Mouse (Mus musculus) frontal cortex, postnatal 36 days (tissue): ENCODE data around the gene Vtn.

Experiments
- DNase-seq, 2 experiments: peaks; one replicate each; pipeline ENCODE4 v3.0.0; 2022; ENCODE audit warnings: low spot score in 2 of 2

Vtn gene

GRCm38 (mm10) chr11:78499004-78499403 lies at the start of gene Vtn:
Gene Vtn (plus strand): TSS chr11:78499091.
- no peak for DNase-seq

DNA sequence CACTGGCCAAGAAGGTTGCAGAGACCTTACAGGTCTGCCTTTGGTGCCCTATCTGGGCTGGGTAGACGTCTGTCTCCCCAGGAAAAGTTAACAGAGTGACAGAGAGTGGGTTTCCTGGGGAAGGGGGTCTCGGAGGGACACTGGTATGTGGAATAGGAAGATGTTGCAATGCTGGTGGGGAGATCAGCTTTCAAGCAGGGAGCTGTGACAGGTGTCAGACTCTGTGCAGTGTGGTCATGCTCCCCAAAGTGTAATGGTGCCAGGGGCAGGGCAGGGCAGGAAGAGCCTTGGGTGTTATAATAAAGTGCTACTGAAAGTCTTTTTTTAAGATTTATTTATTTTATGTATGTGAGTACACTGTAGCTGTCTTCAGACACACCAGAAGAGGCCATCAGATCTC lies 48.6 kb upstream of the Vtn start:
- no peak for DNase-seq

GRCm38 (mm10) chr11:78453675-78454074 lies 45.2 kb upstream of the Vtn start:
- peak; percentile 41 to 68 for DNase-seq

DNA sequence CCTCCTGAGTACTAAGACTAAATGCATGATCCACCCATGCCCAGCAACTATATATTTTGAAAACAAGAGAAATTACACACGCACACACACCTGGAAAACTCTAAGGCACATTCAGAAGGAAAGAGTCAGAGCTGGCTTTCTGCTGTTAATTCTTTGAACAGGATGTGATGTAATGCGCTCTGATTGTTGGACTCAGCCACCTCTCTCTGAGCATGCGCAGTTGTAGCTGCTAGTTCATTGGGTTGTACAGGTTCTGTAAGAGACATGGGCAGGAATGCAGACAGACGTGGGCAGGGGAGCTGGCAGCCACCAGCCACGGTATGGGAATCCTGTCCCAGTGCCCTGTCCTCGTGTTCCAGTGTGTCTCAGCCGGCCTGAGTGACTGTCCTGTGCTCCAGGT lies 44.6 kb upstream of the Vtn start:
- DNase-seq = no peak

DNA sequence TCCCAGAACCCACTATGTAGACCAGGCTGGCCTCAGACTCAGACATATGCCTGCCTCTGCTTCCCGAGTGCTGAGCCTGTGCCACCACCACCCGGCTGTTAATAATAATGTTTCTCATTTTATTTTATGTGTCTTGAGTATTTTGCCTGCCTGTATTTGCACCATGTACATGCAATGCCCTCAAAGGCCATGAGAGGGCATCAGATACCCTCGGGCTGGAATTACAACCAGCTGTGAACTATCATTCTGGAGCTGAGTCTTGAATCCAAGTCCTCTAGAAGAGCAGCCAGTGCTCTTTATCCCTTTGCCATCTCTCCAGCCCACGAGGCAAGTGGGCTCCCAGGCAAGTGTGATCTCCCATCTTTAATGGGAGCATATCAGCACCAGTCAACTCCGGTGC lies 43.6 kb upstream of the Vtn start:
- DNase-seq = peak in 1 of 2 experiments; percentile 35

GRCm38 (mm10) chr11:78458740-78459139 lies 40.2 kb upstream of the Vtn start:
- DNase-seq = no peak

DNA sequence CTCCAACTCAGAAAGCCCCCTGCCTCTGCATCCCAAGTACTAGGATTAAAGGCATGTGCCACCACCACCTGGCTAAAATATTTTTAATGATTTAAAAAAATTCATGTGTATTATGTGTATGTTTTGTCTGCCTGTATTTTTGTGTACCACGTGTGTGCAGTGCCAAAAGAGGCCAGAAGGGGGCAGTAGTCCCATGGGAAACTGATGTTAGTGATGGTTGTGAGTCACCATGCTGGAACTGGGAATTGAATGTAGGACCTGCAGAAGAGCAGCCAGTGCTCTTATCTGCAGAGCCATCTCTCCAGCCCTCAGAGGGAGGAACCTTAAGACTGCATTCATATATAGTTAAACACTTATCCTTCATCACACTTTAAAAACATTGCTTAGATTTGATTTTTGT lies 37.0 kb upstream of the Vtn start:
- no peak for DNase-seq

GRCm38 (mm10) chr11:78462669-78463068 lies 36.2 kb upstream of the Vtn start:
- DNase-seq = no peak

DNA sequence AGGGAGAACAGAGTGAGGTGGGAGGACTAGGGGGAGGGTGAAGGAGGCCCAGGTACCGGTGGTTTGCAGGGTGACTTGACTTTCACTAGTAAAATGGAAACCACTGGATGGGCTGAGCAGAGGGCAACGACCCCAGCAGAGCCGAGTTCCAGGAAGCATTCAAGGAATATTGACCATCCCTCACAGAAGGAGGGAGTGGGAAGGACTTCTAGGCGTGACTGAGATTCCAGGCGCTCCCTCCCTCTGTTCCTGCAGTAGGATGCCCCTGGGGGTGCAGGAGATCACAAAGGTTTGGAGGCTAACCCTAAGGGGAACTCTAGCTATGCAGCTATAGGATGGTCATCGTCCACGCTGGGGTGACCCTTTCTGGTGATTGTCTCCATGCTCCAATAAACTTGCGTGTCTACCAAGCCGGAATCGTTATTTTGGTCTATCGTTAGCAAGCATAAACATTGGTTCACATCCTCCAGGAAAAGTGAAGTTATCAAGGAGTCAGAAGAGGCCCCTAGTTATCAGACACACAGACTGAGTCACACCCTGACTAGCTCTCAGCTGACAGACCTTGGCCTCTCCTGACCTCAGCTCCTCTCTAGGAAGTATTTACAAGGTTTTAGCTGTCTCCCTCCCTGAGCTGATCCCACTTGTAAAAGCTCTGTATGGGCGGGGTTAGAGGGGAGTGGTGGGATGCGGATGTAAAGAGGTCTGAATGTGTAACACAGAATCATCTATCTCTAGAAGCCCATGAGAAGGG lies 35.4 kb upstream of the Vtn start:
- no peak for DNase-seq

GRCm38 (mm10) chr11:78465116-78465515 lies 33.8 kb upstream of the Vtn start:
- DNase-seq = no peak

DNA sequence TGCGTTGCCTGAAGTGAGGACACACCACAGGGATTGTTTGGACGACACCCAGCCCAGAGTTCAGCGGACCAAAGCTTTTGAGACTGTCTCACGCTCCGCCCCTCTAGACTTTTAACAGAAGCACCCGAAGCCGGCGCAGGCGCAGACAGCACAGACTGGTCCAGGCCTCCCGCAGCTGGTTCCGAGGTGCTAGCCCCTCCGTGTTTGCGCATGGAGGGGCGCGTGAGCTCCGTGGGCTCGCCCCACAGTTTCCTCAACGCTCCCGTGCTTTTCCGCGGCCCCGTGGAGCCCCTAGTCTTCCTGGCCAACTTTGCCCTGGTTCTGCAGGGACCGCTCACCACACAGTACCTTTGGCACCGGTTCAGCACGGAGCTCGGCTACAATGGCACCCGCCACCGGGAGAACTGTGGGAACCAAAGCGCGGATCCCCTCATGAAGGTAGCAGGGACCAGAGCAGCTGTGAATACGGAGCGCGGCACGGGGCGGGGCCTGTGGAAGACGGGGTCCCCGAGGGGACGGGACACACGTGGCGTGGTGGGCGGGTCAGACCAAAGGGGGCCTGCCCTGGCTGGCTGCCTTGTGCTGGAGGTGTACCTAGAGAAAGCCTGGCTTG lies 33.2 kb upstream of the Vtn start, which contains the start of gene Slc46a1:
TSS of gene Slc46a1 (plus strand) at position 130 of the 613 bp plus-strand sequence.
- peak; percentile 72 to 73 for DNase-seq

GRCm38 (mm10) chr11:78466242-78466912 lies 32.5 kb upstream of the Vtn start:
- DNase-seq = no peak

DNA sequence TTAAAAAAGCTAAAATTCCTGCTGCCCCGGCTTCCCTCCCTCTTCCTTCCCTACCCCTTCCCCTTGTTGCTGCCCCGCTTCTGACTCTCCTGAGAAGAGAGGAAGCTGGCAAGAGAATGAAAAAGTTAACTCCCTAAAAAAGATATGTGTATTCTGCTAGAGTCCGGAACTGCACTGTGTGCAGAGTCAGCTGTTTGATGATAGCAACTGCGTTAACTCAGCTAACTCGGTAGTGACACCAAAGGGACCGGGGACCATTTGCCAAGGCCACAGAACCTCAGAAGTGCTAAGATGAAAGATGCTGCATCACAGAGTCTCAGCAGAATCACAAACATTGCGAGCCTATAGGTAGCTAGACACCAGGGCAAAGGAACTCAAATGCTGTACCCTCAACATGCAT lies 31.4 kb upstream of the Vtn start:
- DNase-seq = no peak

- no peak for DNase-seq
These were observed 31.0 kb upstream of the Vtn start for GRCm38 (mm10) chr11:78467932-78468331.

- no peak for DNase-seq
These were observed 27.4 kb upstream of the Vtn start for GRCm38 (mm10) chr11:78471326-78472103.

- no peak for DNase-seq
These were observed 23.6 kb upstream of the Vtn start for GRCm38 (mm10) chr11:78475289-78475688.

DNA sequence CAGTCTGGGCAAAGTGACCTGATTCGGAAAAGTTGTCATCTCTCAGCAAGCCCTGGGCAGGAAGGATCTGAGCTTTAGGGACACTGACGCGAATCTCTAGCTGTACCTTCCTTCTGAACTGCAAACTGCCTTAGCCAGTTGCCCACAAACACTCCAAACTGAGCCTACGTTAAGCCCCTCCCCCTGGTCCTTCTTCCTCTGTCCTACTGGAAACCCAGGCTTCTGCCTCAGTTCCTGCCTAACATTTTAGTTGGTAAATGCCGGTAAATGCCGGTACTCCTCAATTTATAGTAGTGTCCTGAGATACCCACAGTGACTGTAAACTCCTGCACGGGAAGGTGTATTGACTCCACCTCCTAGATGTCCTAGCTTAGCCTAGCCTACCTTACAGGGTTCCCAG lies 15.3 kb upstream of the Vtn start:
- DNase-seq = no peak

- DNase-seq = peak; percentile 69 to 83
These were observed 10.7 kb upstream of the Vtn start for GRCm38 (mm10) chr11:78488168-78488567.

DNA sequence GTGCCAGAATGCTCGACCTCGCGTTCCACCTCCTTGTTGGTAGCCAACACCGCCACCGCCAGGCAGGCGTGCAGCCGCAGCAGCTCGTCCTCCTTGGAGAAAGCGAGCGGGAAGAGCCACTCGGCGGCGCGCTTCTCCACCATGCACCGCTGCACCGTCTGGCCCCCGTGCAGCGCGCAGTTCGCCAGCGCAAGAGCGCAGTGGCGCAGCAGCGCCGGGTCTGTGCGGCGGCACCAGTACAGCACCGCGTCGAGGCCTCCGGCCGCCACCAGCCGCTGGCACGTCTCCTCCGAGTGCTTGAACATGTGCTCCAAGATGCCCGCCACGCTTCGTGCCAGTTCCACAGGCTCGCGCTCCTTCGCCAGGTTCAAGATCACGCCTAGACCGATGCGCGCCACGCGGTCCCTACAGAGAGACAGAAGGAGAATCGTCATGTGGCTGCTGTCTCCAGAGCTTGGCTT lies 8.1 kb upstream of the Vtn start:
- DNase-seq = peak; percentile 47 to 66

- DNase-seq = no peak
These were observed 3.0 kb upstream of the Vtn start for GRCm38 (mm10) chr11:78495904-78496303.

DNA sequence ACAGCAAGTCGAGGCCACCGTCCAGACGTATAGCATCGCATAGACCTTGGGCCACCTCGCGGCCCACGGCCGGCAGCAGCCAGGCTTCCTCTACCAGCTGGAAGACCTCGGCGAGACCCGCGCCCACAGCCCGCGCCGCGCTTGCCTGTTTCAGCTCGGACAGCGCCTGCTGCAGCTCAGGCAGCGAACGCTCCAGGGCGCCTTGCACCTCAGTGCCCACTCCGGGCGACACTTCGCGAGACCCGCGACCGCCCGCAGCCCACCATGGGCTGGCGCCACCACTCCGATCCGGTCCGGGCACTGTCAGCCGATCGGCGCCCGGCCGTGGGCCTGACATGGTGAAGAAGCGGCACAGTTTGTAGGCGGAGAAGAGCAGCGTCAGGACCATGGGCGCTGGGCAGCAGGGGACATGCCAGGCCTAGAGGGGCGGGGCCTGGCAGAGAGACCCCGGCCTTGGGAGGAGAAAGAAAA lies 1.8 kb upstream of the Vtn start:
- DNase-seq = peak; percentile 52 to 54
